Mouse (Mus musculus) CH12.LX (cell line): Measurements from ENCODE around the gene Abca2. TPM values are rescaled to one million over a fixed set of nuclear protein-coding genes. Genes with fewer than 3 reads are reported as not detected.

Experiments
- DNase-seq: peaks from one replicate; pipeline ENCODE4 v3.0.0-alpha.2; 2013; ENCODE audit errors: extremely low read depth
- H3K27ac ChIP-seq: 2 replicates; pipeline ENCODE4 v1.5.1; 2012; ENCODE audit warnings: low read depth, mild to moderate bottlenecking, control low read depth, moderate library complexity; ENCODE audit not compliant: insufficient read depth
- H3K27me3 ChIP-seq: replicated peaks from 2 replicates; pipeline ENCODE3; 2012; ENCODE audit warnings: inconsistent platforms
- H3K36me3 ChIP-seq, 2 experiments: replicated peaks in 1 of 2; 2 replicates each; pipeline versions ENCODE3 to v1.6.1; 2012; ENCODE audit warnings: inconsistent platforms in 1 of 2, low read length in 1 of 2, mild to moderate bottlenecking in 1 of 2, mixed read lengths in 1 of 2, moderate library complexity in 1 of 2; ENCODE audit not compliant: control insufficient read depth in 1 of 2, insufficient read depth in 1 of 2
- H3K4me1 ChIP-seq, 2 experiments: 2 replicates each; pipeline ENCODE4 v1.6.1; 2012; ENCODE audit warnings: inconsistent platforms in 1 of 2, moderate library complexity in 1 of 2; ENCODE audit not compliant: insufficient read depth in 2 of 2, control insufficient read depth in 1 of 2
- H3K4me2 ChIP-seq: 2 replicates; pipeline ENCODE4 v1.6.1; 2012; ENCODE audit warnings: low read depth, mild to moderate bottlenecking, control low read depth; ENCODE audit not compliant: poor library complexity, insufficient read depth, severe bottlenecking
- H3K4me3 ChIP-seq, 3 experiments: fragments of 150-350 bp in 1 of 3; sonication (generic) in 1 of 3; replicated peaks in 1 of 3; 2 replicates each; pipeline versions ENCODE3 to v1.5.1; 2011 to 2012; ENCODE audit warnings: low read depth in 2 of 3, low read length in 2 of 3, mild to moderate bottlenecking in 2 of 3, moderate library complexity in 2 of 3, control low read depth in 1 of 3, improper control_type of control experiment in 1 of 3, inconsistent platforms in 1 of 3, mixed read lengths in 1 of 3; ENCODE audit not compliant: poor library complexity in 1 of 3
- H3K79me2 ChIP-seq: replicated peaks from 2 replicates; pipeline ENCODE4 v1.6.1; 2012; ENCODE audit warnings: mild to moderate bottlenecking, moderate library complexity; ENCODE audit not compliant: control insufficient read depth, poor library complexity, insufficient read depth, severe bottlenecking; ENCODE audit errors: extremely low read depth
- H3K9ac ChIP-seq: 2 replicates; pipeline ENCODE4 v1.6.1; 2012; ENCODE audit warnings: low read depth, mild to moderate bottlenecking, control low read depth, moderate library complexity; ENCODE audit not compliant: insufficient read depth
- H3K9me3 ChIP-seq: replicated peaks from 2 replicates; pipeline ENCODE3; 2012; ENCODE audit warnings: low read length, inconsistent platforms, mixed read lengths
- CHD1 ChIP-seq: IDR thresholded peaks from 2 replicates; pipeline ENCODE4 v1.6.1; 2012; ENCODE audit warnings: low read depth, low read length, improper control_type of control experiment, inconsistent platforms
- E2F4 ChIP-seq: IDR thresholded peaks from 2 replicates; pipeline ENCODE4 v1.6.1; 2011; ENCODE audit warnings: low read depth, low read length, improper control_type of control experiment; ENCODE audit not compliant: insufficient replicate concordance
- ELF1 ChIP-seq: IDR thresholded peaks from 2 replicates; pipeline ENCODE4 v1.6.1; 2014; ENCODE audit warnings: low read depth, mild to moderate bottlenecking, inconsistent platforms, low read length, improper control_type of control experiment
- ETS1 ChIP-seq: conservative IDR thresholded peaks from 2 replicates; pipeline ENCODE4 v1.6.1; 2012; ENCODE audit warnings: low read depth, mild to moderate bottlenecking, inconsistent platforms, low read length, improper control_type of control experiment, moderate library complexity
- GABPA ChIP-seq: IDR thresholded peaks from 2 replicates; pipeline ENCODE4 v1.6.1; 2012; ENCODE audit warnings: low read depth, low read length, improper control_type of control experiment, inconsistent platforms; ENCODE audit not compliant: insufficient replicate concordance
- IRF4 ChIP-seq: IDR thresholded peaks from 2 replicates; pipeline ENCODE4 v1.6.1; 2014; ENCODE audit warnings: low read depth, mild to moderate bottlenecking, inconsistent platforms, low read length, improper control_type of control experiment
- JUN ChIP-seq: IDR thresholded peaks from 2 replicates; pipeline ENCODE4 v1.6.1; 2011; ENCODE audit warnings: low read depth, mild to moderate bottlenecking, low read length, improper control_type of control experiment, moderate library complexity; ENCODE audit not compliant: insufficient read depth
- JUND ChIP-seq: conservative IDR thresholded peaks from 2 replicates; pipeline ENCODE4 v1.6.1; 2011; ENCODE audit warnings: low read depth, low read length, improper control_type of control experiment
- MAX ChIP-seq: IDR thresholded peaks from 2 replicates; pipeline ENCODE4 v1.6.1; 2011; ENCODE audit warnings: low read length, improper control_type of control experiment
- MEF2A ChIP-seq: IDR thresholded peaks from 2 replicates; pipeline ENCODE4 v1.6.1; 2014; ENCODE audit warnings: low read depth, mild to moderate bottlenecking, inconsistent platforms, low read length, improper control_type of control experiment, borderline replicate concordance
- MYC ChIP-seq: IDR thresholded peaks from 2 replicates; pipeline ENCODE4 v1.6.1; 2011; ENCODE audit warnings: low read depth, mild to moderate bottlenecking, improper control_type of control experiment, low read length
- NRF1 ChIP-seq: IDR thresholded peaks from 2 replicates; pipeline ENCODE4 v1.6.1; 2014; ENCODE audit warnings: low read depth, mild to moderate bottlenecking, inconsistent platforms, low read length, improper control_type of control experiment, moderate library complexity
- PAX5 ChIP-seq: IDR thresholded peaks from 2 replicates; pipeline ENCODE4 v1.6.1; 2012; ENCODE audit warnings: low read length, inconsistent platforms, mixed read lengths
- POLR2AphosphoS2 ChIP-seq: IDR thresholded peaks from 2 replicates; pipeline ENCODE4 v1.6.1; 2011; ENCODE audit warnings: low read depth, low read length, improper control_type of control experiment
- RCOR1 ChIP-seq: conservative IDR thresholded peaks from 2 replicates; pipeline ENCODE4 v1.6.1; 2012; ENCODE audit warnings: low read depth, mild to moderate bottlenecking, inconsistent platforms, low read length, improper control_type of control experiment
- SMC3 ChIP-seq: IDR thresholded peaks from 2 replicates; pipeline ENCODE4 v1.6.1; 2011; ENCODE audit warnings: low read depth, low read length, improper control_type of control experiment
- TBP ChIP-seq: conservative IDR thresholded peaks from 2 replicates; pipeline ENCODE4 v1.6.1; 2011; ENCODE audit warnings: low read depth, low read length, improper control_type of control experiment
- USF2 ChIP-seq: conservative IDR thresholded peaks from 2 replicates; pipeline ENCODE4 v1.6.1; 2011; ENCODE audit warnings: low read depth, low read length, improper control_type of control experiment
- dilution Hi-C: fragments of 300-500 bp; cut with MboI; formaldehyde crosslinking; loops from 2 replicates; pipeline ENCODE4 v1.14.3; 2020; ENCODE audit warnings: low sequenced_read_pairs; ENCODE audit not compliant: extremely low pct_unique_long_range_greater_than_20kb, extremely low pct_ligation_motif_present
- in situ Hi-C: fragments of 300-500 bp; cut with MboI; formaldehyde crosslinking; loops from 3 replicates; pipeline ENCODE4 v1.14.3; 2019; ENCODE audit warnings: low sequenced_read_pairs, low pct_ligation_motif_present, low pct_unique_long_range_greater_than_20kb, mixed read lengths
- polyA plus RNA-seq: library from polyadenylated mRNA; unstranded; fragments of >175 nt; gene quantifications from 2 replicates; pipeline ENCODE4 v1.2.1, GENCODE M21; 2012; ENCODE audit warnings: low read depth; ENCODE audit not compliant: insufficient read length
- total RNA-seq, 2 experiments: library from RNA; depleted of rRNA; stranded (reverse); fragments of 300-350 nt in 1 of 2; fragments of >200 nt in 1 of 2; gene quantifications; 2 replicates each; pipeline ENCODE4 v1.2.3; 2012 to 2014

Abca2 gene
- total and polyA plus RNA-seq, 3 experiments = 5.0 to 23.4 (median 13.0) TPM

GRCm38 (mm10) chr2:25487965-25488670 lies 59.6 kb downstream of the Abca2 start:
- no peak overlapping the region for H3K4me2 ChIP-seq
- H3K27me3 ChIP-seq = peaks cover 32% of the 10 kb centered on the region
- dilution Hi-C loops = no loop called here
- peaks cover 4 to 14% of the 10 kb centered on the region in 2 experiments; a peak in 3 of 4 replicates for H3K4me1 ChIP-seq
- in situ Hi-C loops = no loop called here
- H3K4me3 ChIP-seq = no peak overlapping the region
- TF ChIP-seq PAX5 (no peak), JUN (no peak), ETS1 (no peak), MAX (no peak), E2F4 (no peak), TBP (no peak), RCOR1 (no peak), IRF4 (no peak), SMC3 (no peak), MEF2A (no peak)
- H3K9me3 ChIP-seq = peaks cover 11% of the 10 kb centered on the region
- no peak overlapping the region for H3K27ac ChIP-seq
- no peaks in the 10 kb centered on the region for H3K36me3 ChIP-seq
- no peaks in the 10 kb centered on the region for H3K79me2 ChIP-seq
- DNase-seq = no peak
- no peak overlapping the region for H3K9ac ChIP-seq

GRCm38 (mm10) chr2:25488671-25489068 lies 60.2 kb downstream of the Abca2 start:
- H3K36me3 ChIP-seq = no peaks in the 10 kb centered on the region
- H3K79me2 ChIP-seq = no peaks in the 10 kb centered on the region
- in situ Hi-C loops = no loop called here
- no peak overlapping the region for H3K4me3 ChIP-seq
- TF ChIP-seq GABPA (no peak), ELF1 (no peak), IRF4 (no peak), CHD1 (no peak), USF2 (no peak), POLR2AphosphoS2 (no peak), JUND (no peak), NRF1 (no peak), MYC (no peak)
- H3K4me1 ChIP-seq = peaks cover 4 to 14% of the 10 kb centered on the region in 2 experiments; a peak in 3 of 4 replicates
- no peak overlapping the region for H3K9ac ChIP-seq
- no peak for DNase-seq
- H3K27me3 ChIP-seq = peaks cover 28% of the 10 kb centered on the region
- H3K9me3 ChIP-seq = peaks cover 11% of the 10 kb centered on the region
- no peak overlapping the region for H3K27ac ChIP-seq
- no peak overlapping the region for H3K4me2 ChIP-seq
- dilution Hi-C loops = no loop called here
